Comparison of ENCODE assay signal across 20 mouse cellular contexts in the genomic region with DNA sequence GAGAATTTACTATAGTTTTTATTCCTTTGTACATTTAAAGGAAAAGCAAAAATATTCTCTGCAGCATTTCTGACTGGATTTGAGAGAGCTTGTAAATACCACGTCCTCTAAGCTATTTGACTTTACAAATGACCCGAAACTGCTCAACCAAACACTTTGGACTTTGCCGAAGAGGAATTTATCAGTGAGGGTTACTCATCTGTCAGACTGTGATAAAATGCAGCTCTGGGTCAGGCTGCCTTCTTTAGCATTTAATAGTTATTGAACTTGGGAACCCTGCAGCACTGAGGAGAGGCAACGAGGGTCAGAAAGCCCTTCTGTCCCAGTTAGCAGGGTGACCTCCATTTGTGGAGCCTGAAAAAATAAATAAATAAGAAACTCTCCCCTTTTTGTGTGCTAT.
"Had no signal": no experiment of that assay in that cellular context is flagged by ENCODE, and none has a peak within 500 bp of the region (broad histone marks: within the 10 kb centered on the region; RNA-seq: fewer than 3 reads in every experiment).

No protein-coding gene starts in this region.

- H3K36me3 ChIP-seq: intestine, embryonic 15.5 days; limb, embryonic 10.5 days; limb, embryonic 13.5 days; liver, embryonic 13.5 days; midbrain, embryonic 10.5 days; midbrain, embryonic 13.5 days; neural tube, embryonic 13.5 days had no signal

- DNase-seq: kidney, adult 18-20 months; layer of hippocampus, adult 9-11 months; liver; liver, embryonic 13.5 days; lung, embryonic 14.5 days; right cerebral cortex, adult 18-20 months; right cerebral cortex, postnatal 14 days; right cerebral cortex, postnatal 4 days; thymus, adult 2 months; thymus, postnatal 14 days had no signal

- H3K27me3 ChIP-seq: limb, embryonic 13.5 days; liver, embryonic 13.5 days; midbrain, embryonic 13.5 days; neural tube, embryonic 13.5 days had no signal

- H3K9me3 ChIP-seq: intestine, embryonic 15.5 days; limb, embryonic 10.5 days; liver, embryonic 13.5 days had no signal

- H3K4me3 ChIP-seq: intestine, embryonic 15.5 days; layer of hippocampus, adult 2 months; limb, embryonic 10.5 days; limb, embryonic 13.5 days; liver, embryonic 13.5 days; midbrain, embryonic 10.5 days; midbrain, embryonic 13.5 days; myocyte; neural tube, embryonic 13.5 days had no signal

- H3K4me1 ChIP-seq: intestine, embryonic 15.5 days; limb, embryonic 13.5 days; liver, embryonic 13.5 days; midbrain, embryonic 13.5 days; neural tube, embryonic 13.5 days had no signal

- H3K27ac ChIP-seq: intestine, embryonic 15.5 days; layer of hippocampus, adult 2 months; limb, embryonic 10.5 days; limb, embryonic 13.5 days; liver, embryonic 13.5 days; macrophage; midbrain, embryonic 10.5 days; midbrain, embryonic 13.5 days; neural tube, embryonic 13.5 days; stomach, postnatal 0 days had no signal
